Mouse (Mus musculus) liver, adult 2 months (tissue): ENCODE data around the gene Btbd35f18. TPM values are rescaled to one million over a fixed set of nuclear protein-coding genes. Genes with fewer than 3 reads are reported as not detected.
"Not testable (repeated sequence)": the region's sequence is repeated elsewhere in the genome, so short reads cannot be mapped to it uniquely, and the experiment has no call there.

ENCODE experiments used
- DNase-seq: peaks from one replicate; pipeline ENCODE4 v3.0.0-alpha.2; 2011; ENCODE audit warnings: low read depth, low spot score; ENCODE audit errors: extremely low read depth
- H3K27ac ChIP-seq: fragments of 200-500 bp; replicated peaks from 2 replicates; pipeline ENCODE4 v1.5.1; 2012; ENCODE audit warnings: low read depth, mild to moderate bottlenecking, control low read depth, inconsistent platforms, low read length; ENCODE audit not compliant: insufficient read depth
- H3K27me3 ChIP-seq: fragments of 200-500 bp; 2 replicates; pipeline ENCODE4 v1.6.1; 2012; ENCODE audit warnings: mild to moderate bottlenecking, moderate library complexity, low read length, inconsistent platforms; ENCODE audit not compliant: control insufficient read depth, insufficient read depth
- H3K36me3 ChIP-seq: fragments of 200-500 bp; 2 replicates; pipeline ENCODE4 v1.6.1; 2012; ENCODE audit warnings: low read length, inconsistent platforms; ENCODE audit not compliant: control insufficient read depth, insufficient read depth
- H3K4me1 ChIP-seq: fragments of 200-500 bp; 2 replicates; pipeline ENCODE4 v1.6.1; 2011; ENCODE audit warnings: low read length; ENCODE audit not compliant: control insufficient read depth, insufficient read depth
- H3K4me3 ChIP-seq: fragments of 200-500 bp; 2 replicates; pipeline ENCODE4 v1.5.1; 2011; ENCODE audit warnings: low read depth, mild to moderate bottlenecking, control low read depth, low read length, moderate library complexity; ENCODE audit not compliant: insufficient read depth
- H3K79me2 ChIP-seq: fragments of 200-500 bp; 2 replicates; pipeline ENCODE4 v1.6.1; 2012; ENCODE audit warnings: inconsistent platforms, mild to moderate bottlenecking, low read length, moderate library complexity; ENCODE audit not compliant: control insufficient read depth, insufficient read depth
- H3K9ac ChIP-seq: fragments of 200-500 bp; 2 replicates; pipeline ENCODE4 v1.6.1; 2012; ENCODE audit warnings: low read depth, mild to moderate bottlenecking, control low read depth, inconsistent platforms, low read length
- WGBS: fragments of 180-500 bp; shearing (Covaris S2); methylation state at CpG from one replicate; pipeline ENCODE4 v1.1.7; 2018; 5-methylcytosine and 5-hydroxymethylcytosine counted together
- polyA plus RNA-seq: library from polyadenylated mRNA; depleted of rRNA; stranded (reverse); fragments of >200 nt; gene quantifications from 2 replicates; pipeline ENCODE4 v1.2.3, GENCODE M21; 2012; rRNA removed
- total RNA-seq: library from RNA; depleted of rRNA; stranded (reverse); fragments of >200 nt; gene quantifications from 2 replicates; pipeline ENCODE4 v1.2.3, GENCODE M21; 2014; rRNA removed

Btbd35f18 gene
- total RNA-seq (not detected in 2 replicates), polyA plus RNA-seq (not detected in 2 replicates)

DNA sequence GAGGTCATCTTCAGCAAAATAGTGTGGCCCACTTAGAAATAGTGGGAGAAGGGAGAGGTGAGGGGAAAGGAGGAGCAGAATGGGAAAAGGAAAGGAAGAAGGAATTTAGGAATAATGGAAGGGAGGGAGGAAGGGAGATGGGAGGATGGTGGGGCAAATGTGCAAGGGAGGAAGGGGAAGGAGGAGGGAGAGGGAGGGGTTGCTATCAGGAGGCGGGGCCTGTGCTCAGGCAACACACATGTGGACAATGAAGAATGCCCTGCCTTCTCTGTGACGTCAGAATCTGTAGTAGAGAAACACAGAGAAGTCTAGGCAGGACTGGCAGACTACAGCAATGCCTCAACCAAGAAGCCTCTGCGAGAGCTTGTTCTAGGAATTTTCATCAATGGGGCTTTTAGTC lies at the start of gene Btbd35f18:
Gene Btbd35f18, plus strand, starts transcription at position 301 of the 400 bp plus-strand sequence.
- DNase-seq, H3K79me2 ChIP-seq, H3K27ac ChIP-seq, H3K9ac ChIP-seq, H3K4me3 ChIP-seq, H3K4me1 ChIP-seq, H3K27me3 ChIP-seq, H3K36me3 ChIP-seq: not testable (repeated sequence)
- no CpG with 5 or more reads among the region's 3 CpGs for WGBS

Other genes with a start within 250 kb of the Btbd35f18 start
- gene Btbd35f10, start 52.7 kb downstream of the Btbd35f18 start, total RNA-seq = not detected in 2 replicates
- gene Btbd35f10, start 52.7 kb downstream of the Btbd35f18 start, polyA plus RNA-seq = not detected in 2 replicates